Mouse (Mus musculus): ENCODE measurements at regions not wholly inside any gene's neighbourhood (a gene's known extent, or its start where the extent isn't known, plus 50 kb on each side); places are given as distances from the start of the nearest gene placed in this dataset.

DNA sequence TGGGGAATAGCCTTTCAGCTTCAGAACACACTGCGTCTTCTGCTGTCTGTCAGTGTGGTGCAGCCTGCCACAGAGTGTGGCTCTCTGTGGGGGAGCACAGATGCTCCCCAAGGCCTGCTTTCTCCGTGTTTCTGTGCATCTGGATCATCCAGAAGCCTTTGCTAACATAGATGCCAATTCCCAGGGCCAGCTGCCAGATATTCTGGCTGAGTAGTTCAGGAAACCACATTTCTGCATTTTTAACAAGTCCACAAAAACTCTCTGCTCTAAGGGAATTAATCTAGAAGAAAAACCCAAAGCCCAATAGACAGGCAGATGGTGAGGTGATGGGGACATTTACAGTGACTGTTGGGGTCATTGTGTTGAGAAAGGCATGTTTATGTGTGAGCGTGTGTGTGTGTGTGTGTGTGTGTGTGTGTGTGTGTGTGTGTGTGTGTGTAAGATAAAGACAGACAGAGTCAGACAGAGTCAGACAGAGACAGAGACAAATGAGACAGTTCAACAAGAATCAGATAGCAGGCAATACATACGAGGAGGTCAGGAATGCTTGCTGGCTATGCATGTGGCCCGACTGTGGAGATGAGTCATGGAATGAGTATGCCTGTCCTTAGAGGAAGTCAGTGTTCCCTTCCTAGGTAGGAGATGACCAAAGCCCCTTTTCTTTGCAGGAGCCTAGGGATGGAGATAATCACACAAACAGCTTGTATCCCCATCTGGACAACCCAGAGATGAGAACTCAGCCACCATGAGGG, 176.3 kb upstream of the Spaca1 start:
- in situ Hi-C loops (cut with MboI, MseI): loop anchor here (25.0 kb wide), 1 partner anchor 714 kb away; no protein-coding TSS in a partner anchor

DNA sequence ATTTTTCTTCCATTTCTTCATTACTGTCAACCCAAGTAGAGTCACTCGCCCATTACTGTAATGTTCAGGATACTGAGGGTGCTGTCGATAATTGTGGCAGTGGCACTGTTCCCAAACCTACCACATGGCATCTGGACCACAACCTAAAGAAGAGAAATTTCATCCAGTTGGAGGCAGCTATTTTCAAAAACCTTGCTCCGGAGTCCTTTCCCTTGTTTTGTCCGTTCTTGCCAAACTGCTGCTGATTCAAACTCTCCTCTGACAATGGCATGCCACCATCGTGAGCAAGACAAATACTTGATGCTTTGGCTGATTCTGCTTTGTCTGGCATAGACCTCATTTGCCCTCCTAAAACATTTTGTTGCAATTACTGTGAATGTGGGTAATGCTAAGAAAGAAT, 176.9 kb upstream of the Spaca1 start:
- in situ Hi-C loops (cut with MboI, MseI): loop anchor here (25.0 kb wide), 1 partner anchor 715 kb away; no protein-coding TSS in a partner anchor

DNA sequence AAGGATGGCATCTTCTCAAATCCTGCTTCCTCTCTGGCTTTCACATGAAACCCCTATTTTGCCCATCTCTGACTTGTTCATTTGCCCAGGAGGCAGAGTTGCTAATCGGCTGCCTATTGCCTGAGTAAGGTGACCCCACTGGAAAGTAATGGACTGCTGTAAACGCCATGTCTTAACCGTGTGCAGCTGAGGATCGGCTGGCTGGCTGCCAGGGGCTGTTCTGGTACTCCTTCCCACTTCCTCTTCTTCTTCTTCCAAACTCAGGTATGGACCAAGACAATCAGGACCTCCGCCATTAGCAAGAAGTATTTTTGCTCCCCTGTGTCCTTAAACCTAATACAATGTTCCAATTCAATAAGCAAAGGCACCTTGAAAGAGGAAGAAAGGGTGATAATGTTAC, 177.6 kb upstream of the Spaca1 start:
- in situ Hi-C loops (cut with MboI, MseI): loop anchor here (25.0 kb wide), 1 partner anchor 715 kb away; no protein-coding TSS in a partner anchor

DNA sequence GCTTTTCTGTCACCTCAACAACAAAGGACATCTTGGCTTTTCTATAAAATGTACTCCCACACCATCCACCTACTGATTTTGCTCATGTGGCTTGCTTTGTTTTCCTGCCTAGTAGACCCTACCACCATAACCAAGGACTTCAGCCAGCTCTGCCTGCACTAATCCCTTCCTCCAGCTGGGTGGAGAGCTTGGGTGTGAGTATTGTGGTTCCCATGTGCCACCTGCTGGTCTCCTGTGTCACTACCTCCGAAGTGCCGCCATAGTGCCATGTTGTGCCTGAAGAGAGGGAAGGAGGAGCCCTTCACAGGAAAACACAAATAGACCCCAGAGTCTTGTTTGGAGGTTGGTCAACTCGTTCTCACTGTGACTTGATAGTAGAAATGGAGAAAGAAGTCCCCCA, 181.3 kb upstream of the Spaca1 start:
- in situ Hi-C loops (cut with MboI, MseI): loop anchor here (10.0 to 25.0 kb wide), 2 partner anchors 719 to 846 kb away; no protein-coding TSS in a partner anchor

DNA sequence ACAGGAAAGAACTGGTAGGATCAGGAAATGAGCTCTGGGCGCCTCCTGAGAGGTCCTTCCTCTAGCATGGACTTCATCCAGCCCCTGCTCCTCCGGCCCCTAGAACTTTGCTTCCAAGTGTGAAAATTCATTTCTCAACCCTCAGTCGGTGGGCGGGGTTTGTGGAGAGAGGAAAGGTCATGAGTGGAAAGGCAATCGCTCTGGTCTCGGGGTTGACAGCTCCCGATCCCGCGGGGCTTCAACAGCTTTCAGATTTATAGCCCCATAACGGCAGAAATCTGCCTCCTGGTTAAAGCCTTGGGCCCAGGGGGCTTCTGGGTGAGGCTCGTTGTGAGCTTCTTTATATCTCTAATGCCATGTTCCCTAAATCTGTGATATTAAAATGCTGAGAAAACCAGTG, 184.2 kb upstream of the Spaca1 start:
- in situ Hi-C loops (cut with MboI, MseI): loop anchor here (10.0 to 25.0 kb wide), 2 partner anchors 722 to 849 kb away; no protein-coding TSS in a partner anchor

DNA sequence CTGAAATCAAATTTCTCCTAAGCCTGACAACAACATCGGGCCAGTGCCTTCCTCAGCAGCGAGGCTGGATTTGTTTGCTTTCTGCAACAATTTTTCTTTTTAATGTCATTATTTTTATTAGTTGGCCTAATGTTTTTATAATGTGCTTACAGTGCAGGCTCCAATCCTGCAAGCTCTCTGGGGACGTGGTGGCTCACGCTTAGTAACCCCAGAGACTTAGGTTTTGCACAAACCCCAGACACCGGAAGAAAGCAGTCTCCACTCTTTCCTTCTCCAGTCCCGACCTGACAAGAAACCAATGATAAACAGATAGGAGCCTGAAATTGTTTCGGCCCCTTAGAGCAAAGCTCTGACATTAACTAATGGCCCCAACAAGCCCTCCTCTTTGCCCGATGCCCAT, 184.7 kb upstream of the Spaca1 start:
- in situ Hi-C loops (cut with MboI, MseI): loop anchor here (10.0 to 25.0 kb wide), 2 partner anchors 722 to 850 kb away; no protein-coding TSS in a partner anchor

DNA sequence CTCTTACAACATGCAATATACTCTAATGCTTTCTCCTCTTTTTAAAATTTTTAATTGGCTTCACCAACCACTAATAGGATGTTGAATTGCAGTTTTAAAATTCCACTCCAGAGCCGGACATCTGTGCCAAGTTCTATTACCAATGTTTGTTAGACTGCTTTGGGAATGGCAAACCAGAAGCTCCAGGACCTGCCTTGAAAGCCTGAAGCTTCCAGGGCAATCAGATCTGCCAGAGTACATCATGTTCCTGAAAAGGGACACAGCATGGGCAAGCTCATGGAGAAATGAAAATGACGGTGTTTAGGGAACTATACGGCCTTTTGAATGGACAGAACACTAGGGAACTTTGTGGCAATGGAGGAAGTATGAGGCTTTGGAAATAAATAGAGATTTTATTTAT, 187.8 kb upstream of the Spaca1 start:
- in situ Hi-C loops (cut with MboI, MseI): loop anchor here (10.0 to 25.0 kb wide), 2 partner anchors 725 to 853 kb away; no protein-coding TSS in a partner anchor

DNA sequence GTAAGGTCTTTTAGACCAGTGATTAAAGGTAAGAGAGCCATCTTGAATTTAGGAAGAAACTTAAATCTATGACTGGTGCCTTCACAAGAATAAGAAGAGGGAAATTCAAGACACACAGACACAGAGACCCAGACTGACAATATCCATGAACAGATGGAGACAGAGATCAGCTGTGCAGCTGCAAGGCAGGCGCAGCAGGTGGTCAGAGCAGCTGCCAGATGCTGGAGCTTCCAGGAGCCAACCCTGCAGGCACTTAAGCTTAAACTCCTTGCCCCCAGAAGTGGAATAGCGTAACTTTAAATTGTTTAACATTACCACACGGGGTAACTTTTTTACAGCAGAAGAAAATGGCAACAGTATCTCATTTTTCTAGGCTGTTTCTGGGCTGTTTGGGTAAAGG, 189.6 kb upstream of the Spaca1 start:
- in situ Hi-C loops (cut with MboI, MseI): loop anchor here (10.0 to 25.0 kb wide), 2 partner anchors 727 to 855 kb away; no protein-coding TSS in a partner anchor

DNA sequence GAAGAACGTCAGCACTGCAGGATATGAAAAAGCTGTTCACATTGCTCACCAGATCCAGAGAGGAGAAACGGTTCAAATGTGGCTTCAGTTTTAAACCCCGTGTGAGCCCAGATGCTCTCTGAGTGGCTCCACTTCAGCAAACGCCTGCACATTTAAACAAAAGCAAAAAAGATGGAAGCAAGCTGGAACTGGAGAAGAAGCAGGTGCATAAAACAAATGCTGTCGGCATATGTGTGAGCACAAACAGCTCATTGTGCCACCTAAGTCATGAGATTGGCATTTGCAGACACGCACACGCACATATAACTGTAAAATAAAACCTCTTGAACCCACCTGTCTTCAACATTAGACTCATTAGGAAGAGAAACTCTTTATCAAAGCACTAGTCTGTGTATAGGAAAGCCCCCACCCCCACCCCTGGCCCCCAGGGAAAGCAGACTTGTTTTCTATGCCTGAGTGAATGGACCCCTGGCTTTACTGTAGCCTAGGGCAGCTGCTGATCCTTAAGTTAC, 191.1 kb upstream of the Spaca1 start:
- in situ Hi-C loops (cut with MboI, MseI): loop anchor here (25.0 kb wide), 1 partner anchor 729 kb away; no protein-coding TSS in a partner anchor

DNA sequence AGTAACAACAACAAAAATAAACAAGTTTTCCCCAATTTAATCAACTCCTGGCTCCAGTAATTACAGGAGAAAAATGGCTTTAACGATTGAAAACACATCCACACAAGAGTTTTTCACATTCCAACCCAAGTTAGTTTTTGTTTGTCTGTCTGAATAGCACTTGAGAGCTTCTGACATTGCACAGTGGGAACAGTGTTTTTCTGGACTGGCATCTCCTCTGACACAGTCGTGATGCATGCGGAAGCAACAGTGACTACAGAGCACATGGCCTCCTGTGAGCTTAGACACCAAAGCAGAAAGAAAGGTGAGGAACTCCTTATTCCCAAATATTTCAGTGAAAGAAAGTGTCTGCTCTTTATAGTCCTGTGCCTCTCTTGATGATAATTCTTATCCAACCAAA, 191.7 kb upstream of the Spaca1 start:
- in situ Hi-C loops (cut with MboI, MseI): loop anchor here (25.0 kb wide), 1 partner anchor 729 kb away; no protein-coding TSS in a partner anchor

DNA sequence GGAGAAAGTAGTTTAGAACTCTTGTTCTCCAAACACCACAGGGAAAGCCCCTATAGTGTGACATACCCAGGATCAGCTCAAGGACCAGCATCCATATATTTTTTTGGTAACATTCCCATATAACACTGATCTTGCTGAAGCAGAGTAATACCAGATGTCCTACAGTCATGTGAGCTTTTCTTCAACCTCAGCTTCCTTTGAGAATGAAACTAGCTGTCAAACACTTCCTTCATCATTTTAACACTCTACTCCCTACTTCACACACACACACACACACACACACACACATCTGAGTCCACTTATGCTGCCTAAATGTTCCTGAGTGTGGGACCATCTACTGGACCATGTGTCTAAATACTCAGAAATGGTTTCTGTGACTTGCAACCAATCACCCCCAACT, 209.5 kb upstream of the Spaca1 start:
- in situ Hi-C loops (cut with MboI, MseI): loop anchor here (5.0 kb wide), 1 partner anchor 87 kb away; no protein-coding TSS in a partner anchor

DNA sequence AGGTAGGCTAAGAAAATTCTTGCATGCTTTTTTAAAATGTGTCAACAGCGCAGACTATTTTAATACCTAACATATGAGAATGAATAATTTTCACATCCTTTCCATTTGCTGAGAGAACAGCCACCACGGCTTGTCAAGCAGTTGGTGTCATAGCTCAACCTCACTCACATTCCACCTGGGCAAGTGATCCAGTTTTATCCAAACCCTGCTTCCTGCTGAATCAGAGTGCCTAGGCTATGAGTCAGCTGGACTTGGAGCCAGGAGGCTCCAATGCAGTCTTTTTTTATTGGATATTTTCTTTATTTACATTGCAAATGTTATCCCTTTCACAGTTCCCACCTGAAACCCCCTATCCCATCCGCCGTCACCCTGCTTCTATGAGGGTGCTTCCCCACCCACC, 210.5 kb upstream of the Spaca1 start:
- in situ Hi-C loops (cut with MboI, MseI): no loop called here

DNA sequence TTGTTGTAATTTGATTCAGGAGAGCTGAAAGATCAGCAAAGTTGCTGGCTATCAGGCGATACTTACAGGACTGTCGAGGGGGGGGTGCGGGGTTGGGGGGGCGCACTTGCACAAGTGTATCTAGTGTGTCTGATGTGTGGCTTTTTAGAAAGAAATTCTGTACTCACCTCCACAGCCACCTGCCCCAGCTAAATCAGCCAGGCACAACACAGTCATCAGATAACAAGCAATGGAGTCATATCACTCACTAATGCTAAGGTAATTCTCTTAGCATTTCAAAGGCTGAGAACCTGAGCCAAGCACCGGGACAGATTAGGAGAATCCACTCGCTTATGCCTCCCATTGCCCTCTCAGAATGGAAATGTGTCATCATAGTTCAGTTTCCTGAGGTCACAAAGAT, 211.8 kb upstream of the Spaca1 start:
- in situ Hi-C loops (cut with MboI, MseI): no loop called here

DNA sequence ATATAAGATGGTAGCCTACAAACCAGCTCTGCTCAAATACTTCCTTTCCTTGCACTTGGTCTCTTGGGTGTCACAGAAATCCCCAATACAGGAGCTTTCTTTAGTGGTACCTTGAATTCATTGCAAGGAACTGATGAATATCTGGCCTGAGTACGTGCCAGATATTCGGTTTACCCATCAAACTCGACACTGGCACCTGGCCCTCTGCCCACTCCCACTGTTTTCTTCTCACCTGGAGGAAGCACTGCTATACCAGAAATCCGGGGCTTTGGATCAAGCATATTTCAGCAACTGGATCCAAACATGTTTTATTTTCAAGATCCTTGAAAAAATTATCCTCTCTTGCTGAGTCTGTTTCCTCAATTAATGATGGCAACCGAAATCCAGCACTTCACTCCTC, 214.4 kb upstream of the Spaca1 start:
- in situ Hi-C loops (cut with MboI, MseI): no loop called here

DNA sequence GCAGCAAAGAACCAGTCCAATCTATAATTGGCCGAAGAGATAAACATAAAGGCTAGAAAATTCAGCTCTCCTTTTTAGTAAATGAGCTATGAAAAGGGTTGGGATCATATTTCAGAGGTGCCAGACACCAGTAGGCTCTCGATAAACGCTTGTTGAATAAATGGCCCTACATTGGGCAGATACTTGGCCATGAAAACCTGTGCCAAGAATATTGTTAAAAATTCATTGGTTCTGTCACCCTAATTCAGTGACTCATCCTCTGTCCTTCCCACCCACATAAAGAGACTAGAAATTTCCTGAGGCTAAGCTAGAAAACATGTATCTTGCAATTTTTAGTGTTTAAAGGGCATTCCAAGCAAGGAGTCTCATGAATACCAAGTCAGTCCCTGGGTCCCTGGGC, 224.3 kb upstream of the Spaca1 start:
- in situ Hi-C loops (cut with MboI, MseI): no loop called here

DNA sequence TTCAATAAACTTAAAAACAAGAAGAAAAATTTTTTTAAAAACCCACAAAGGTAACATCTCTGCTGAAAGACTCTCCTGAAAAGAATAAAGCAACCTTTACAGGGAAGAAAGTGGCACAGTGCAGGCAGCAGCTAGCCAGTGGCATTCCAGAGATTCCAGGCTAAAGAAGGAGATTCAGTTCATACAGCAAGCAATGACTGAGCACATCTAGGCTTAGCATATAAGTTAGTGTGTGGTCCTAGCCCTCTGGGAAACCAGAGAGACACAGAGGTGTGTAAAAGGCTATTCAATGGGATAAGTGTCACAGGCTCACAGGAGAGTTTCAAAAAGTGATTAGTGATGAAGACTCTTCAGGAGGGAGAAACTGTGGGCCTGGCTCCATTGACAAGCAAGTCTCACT, 225.4 kb upstream of the Spaca1 start:
- in situ Hi-C loops (cut with MboI, MseI): no loop called here

DNA sequence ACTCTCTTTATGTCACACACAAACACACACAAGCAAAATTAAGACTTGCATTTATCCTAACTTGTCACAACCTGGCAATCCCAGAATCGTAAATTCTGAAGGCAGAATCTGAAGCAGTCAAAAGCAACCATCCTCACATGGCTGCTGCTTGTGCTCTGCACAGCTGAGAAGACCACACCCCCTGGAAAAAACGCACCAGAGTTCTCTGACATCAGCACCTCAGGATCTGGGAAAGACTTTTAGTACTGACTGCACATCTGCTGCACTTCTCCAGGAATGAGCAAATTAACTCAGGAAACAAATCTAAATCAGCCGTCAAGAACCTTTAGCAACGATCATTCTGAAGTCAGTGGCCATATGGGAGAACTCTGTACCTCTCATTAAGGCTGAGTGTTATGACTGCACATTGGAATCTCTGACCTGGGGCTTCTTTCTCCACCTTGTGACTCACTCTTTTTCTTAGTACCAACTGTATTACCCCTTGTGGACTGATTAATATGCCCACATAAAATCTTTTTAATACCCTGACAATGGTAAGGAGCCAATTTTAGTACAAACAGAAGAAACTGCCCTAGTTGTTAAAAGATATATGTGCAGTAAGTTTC, 248.1 kb upstream of the Akirin2 start:
- in situ Hi-C loops (cut with MboI, MseI): no loop called here

DNA sequence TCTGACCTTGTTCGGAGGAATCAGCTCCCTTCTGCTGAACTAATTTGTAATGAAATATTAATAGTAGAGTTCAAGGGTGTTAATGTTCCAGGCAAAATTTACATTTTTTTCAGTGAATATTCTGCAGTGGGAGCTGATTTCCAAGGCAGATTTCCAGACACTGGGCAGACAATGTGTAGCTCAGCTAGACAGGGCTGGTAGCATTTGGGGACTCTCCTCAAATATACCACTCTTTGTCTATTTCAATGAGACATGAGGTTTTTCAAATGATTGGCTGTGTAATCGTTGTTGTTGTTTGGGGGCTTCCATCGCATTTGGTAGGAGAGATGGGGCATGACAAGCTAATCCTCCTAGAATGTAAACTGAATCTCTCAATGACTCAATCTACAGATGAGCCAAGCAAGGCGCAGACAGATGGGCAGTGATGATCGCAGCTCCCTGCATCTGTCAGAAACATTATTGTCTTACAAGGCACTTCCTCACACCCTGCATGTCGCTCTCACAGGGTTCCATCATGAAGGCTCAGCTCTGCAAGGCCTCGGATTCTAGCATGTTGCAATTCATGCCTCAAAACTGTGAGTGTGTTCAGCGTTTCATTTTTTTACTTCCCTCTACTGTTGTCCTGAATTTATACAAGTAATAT, 241.7 kb upstream of the Akirin2 start:
- in situ Hi-C loops (cut with MboI, MseI): no loop called here

DNA sequence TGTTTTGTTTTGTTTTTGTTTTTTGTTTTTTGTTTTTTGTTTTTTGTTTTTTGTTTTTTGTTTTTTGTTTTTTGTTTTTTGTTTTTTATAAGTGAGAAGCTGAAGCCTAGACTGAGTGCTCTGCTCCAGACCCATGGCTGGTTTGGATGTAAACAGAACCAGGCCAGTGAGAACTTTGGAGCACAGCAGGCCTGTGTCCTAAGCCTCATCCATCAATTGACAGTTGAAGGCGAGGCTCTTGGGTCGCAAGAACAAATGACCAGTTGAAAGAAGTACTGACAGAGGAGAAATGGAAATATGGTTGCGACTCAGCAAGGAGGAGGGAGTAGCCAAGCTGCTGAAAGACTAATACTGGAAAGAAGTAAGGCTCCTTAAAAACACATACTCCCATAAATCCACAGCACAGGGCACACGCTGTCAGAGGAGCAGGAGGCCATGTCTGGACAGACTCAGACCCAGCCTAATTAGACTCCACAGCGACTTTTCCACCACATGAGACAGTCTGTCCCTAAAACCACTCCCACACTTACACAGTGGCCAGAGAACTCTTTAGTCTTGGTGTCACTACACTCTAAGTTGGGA, 240.6 kb upstream of the Akirin2 start:
- in situ Hi-C loops (cut with MboI, MseI): no loop called here

DNA sequence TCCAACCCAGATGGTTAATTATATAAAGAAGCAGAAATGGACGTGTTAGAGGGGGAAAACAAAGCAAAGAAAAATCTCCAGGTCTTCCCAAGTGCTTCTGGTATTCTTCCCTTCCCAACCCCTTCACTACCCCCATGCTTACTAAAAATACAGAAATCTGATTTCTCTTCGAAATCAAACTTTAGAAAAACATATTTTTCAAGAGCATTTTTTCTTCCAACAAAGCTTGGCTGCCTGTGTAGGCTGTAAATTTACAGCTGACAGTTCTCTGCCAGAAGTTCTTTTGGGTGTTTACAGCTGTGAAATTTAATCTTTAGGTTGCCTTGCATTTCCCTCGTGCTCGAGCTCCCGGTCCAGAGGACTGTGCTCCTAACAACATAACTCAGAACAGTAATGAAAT, 234.9 kb upstream of the Akirin2 start:
- in situ Hi-C loops (cut with MboI, MseI): no loop called here

DNA sequence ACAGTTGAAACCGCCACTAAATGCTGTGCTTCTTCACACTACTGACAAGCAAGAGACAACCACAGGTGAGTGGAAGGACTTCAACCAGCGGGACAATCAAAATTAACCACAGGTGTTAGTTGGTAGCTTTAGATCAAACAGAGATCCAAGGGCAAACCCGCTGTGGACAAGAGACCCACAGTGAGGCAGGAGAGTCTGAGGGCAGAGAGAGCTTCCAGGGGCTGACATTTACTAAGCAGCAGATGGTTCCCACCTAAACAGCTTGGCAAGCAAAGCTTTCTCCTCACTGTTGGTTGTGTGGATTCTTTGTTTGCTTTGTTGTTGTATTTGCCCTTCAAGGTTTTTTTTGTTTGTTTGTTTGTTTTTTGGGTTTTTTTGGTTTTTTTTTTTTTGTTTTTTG, 227.9 kb upstream of the Akirin2 start:
- in situ Hi-C loops (cut with MboI, MseI): no loop called here

Measured in T-helper 2 cell (primary cell).